Mouse (Mus musculus) thymus, adult 2 months (tissue): ENCODE results near the gene Gm2000. TPM values are rescaled to one million over a fixed set of nuclear protein-coding genes. Genes with fewer than 3 reads are reported as not detected.

ENCODE experiments used
- DNase-seq: peaks from one replicate; pipeline ENCODE4 v3.0.0; 2021
- H3K27ac ChIP-seq: fragments of 200-500 bp; 2 replicates; pipeline ENCODE4 v1.5.1; 2012; ENCODE audit warnings: low read length, control low read depth; ENCODE audit not compliant: control insufficient read depth, insufficient read depth
- H3K27me3 ChIP-seq: fragments of 200-500 bp; 2 replicates; pipeline ENCODE4 v1.6.1; 2012; ENCODE audit warnings: mild to moderate bottlenecking, low read length, moderate library complexity, mixed read lengths; ENCODE audit not compliant: control insufficient read depth, insufficient read depth
- H3K36me3 ChIP-seq: fragments of 200-500 bp; 2 replicates; pipeline ENCODE4 v1.6.1; 2012; ENCODE audit warnings: mild to moderate bottlenecking, low read length, moderate library complexity; ENCODE audit not compliant: control insufficient read depth, insufficient read depth
- H3K4me1 ChIP-seq: fragments of 200-500 bp; replicated peaks from 2 replicates; pipeline ENCODE4 v1.6.1; 2012; ENCODE audit warnings: low read length; ENCODE audit not compliant: control insufficient read depth, insufficient read depth
- H3K4me3 ChIP-seq: fragments of 200-500 bp; 2 replicates; pipeline ENCODE4 v1.5.1; 2012; ENCODE audit warnings: mild to moderate bottlenecking, low read length, control low read depth, moderate library complexity; ENCODE audit not compliant: control insufficient read depth, insufficient read depth
- CTCF ChIP-seq: fragments of 200-500 bp; IDR thresholded peaks from 2 replicates; pipeline ENCODE4 v1.5.1; 2012; ENCODE audit warnings: mild to moderate bottlenecking, control low read depth, low read length, moderate library complexity, borderline replicate concordance; ENCODE audit not compliant: control insufficient read depth, poor library complexity, insufficient read depth; ENCODE audit errors: extremely low read depth
- POLR2A ChIP-seq: fragments of 200-500 bp; IDR thresholded peaks from 2 replicates; pipeline ENCODE4 v1.6.1; 2012; ENCODE audit warnings: mild to moderate bottlenecking, low read length, control low read depth, moderate library complexity; ENCODE audit not compliant: control insufficient read depth, poor library complexity, insufficient read depth; ENCODE audit errors: extremely low read depth
- WGBS: fragments of 180-500 bp; shearing (Covaris S2); methylation state at CpG from one replicate; pipeline ENCODE4 v1.1.7; 2018; 5-methylcytosine and 5-hydroxymethylcytosine counted together
- polyA plus RNA-seq: library from polyadenylated mRNA; depleted of rRNA; stranded (reverse); fragments of >200 nt; gene quantifications from 2 replicates; pipeline ENCODE4 v1.2.3, GENCODE M21; 2012; rRNA removed

Gene Gm2000
- polyA plus RNA-seq = 9.1 and 10.6 TPM in 2 replicates

- Histone ChIP-seq H3K36me3 (peaks cover 4% of the 10 kb centered on the region), H3K4me1 (no peaks in the 10 kb centered on the region), H3K4me3 (no peak within 1 kb of the TSS), H3K27me3 (no peaks in the 10 kb centered on the region), H3K27ac (no peak within 1 kb of the TSS)
- WGBS = 97% methylated on average over 8 of the region's 8 CpGs
- TF ChIP-seq POLR2A (no peak), CTCF (no peak)
- DNase-seq = no peak
Observed at GRCm38 (mm10) chr1:156365740-156366139, at the start of gene Gm2000. Gene Gm2000 (plus strand): TSS chr1:156366040.

GRCm38 (mm10) chr1:156323126-156323525 is 42.7 kb upstream of the Gm2000 start:
- Histone ChIP-seq H3K27ac (no peak overlapping the region), H3K4me1 (no peaks in the 10 kb centered on the region), H3K27me3 (no peaks in the 10 kb centered on the region), H3K4me3 (no peak overlapping the region), H3K36me3 (no peaks in the 10 kb centered on the region; the same call in 1 of the 2 replicates)
- TF ChIP-seq CTCF = no peak
- WGBS = 91% methylated on average over 9 of the region's 9 CpGs
- DNase-seq = no peak

- H3K27me3 ChIP-seq = no peaks in the 10 kb centered on the region
- H3K36me3 ChIP-seq = no peaks in the 10 kb centered on the region; the same call in 1 of the 2 replicates
- no peaks in the 10 kb centered on the region for H3K4me1 ChIP-seq
- DNase-seq = no peak
- TF ChIP-seq CTCF (no peak), POLR2A (no peak)
- no peak overlapping the region for H3K27ac ChIP-seq
- H3K4me3 ChIP-seq = no peak overlapping the region
- WGBS = 90% methylated on average over 4 of the region's 4 CpGs
Observed at GRCm38 (mm10) chr1:156340847-156341246, 25.0 kb upstream of the Gm2000 start.

GRCm38 (mm10) chr1:156344433-156344832 is 21.4 kb upstream of the Gm2000 start:
- no peak overlapping the region; the same call in 1 of the 2 replicates for H3K27ac ChIP-seq
- H3K36me3 ChIP-seq = no peaks in the 10 kb centered on the region
- H3K27me3 ChIP-seq = no peaks in the 10 kb centered on the region
- H3K4me3 ChIP-seq = no peak overlapping the region
- H3K4me1 ChIP-seq = peaks cover 10% of the 10 kb centered on the region
- no peak for TF ChIP-seq POLR2A
- WGBS = 89% methylated on average over 4 of the region's 4 CpGs
- no peak for DNase-seq

GRCm38 (mm10) chr1:156345633-156346032 is 20.2 kb upstream of the Gm2000 start:
- H3K27me3 ChIP-seq = no peaks in the 10 kb centered on the region
- WGBS = 96% methylated on average over 4 of the region's 4 CpGs
- peaks cover 17% of the 10 kb centered on the region for H3K4me1 ChIP-seq
- DNase-seq = no peak
- no peak overlapping the region for H3K27ac ChIP-seq
- no peak overlapping the region for H3K4me3 ChIP-seq
- H3K36me3 ChIP-seq = no peaks in the 10 kb centered on the region
- TF ChIP-seq CTCF (no peak), POLR2A (no peak)

- Histone ChIP-seq H3K4me1 (peaks cover 18% of the 10 kb centered on the region), H3K27ac (peak overlapping the region; percentile 69), H3K4me3 (no peak overlapping the region), H3K36me3 (no peaks in the 10 kb centered on the region), H3K27me3 (no peaks in the 10 kb centered on the region)
- TF ChIP-seq POLR2A (no peak), CTCF (no peak)
- peak; percentile 21 for DNase-seq
- WGBS = 75% methylated on average over 4 of the region's 4 CpGs
Observed at GRCm38 (mm10) chr1:156349031-156349430, 16.8 kb upstream of the Gm2000 start.

- WGBS = 31% methylated on average over 4 of the region's 4 CpGs
- no peaks in the 10 kb centered on the region for H3K27me3 ChIP-seq
- H3K4me3 ChIP-seq = no peak overlapping the region
- no peak for TF ChIP-seq CTCF
- H3K36me3 ChIP-seq = no peaks in the 10 kb centered on the region
- peaks cover 18% of the 10 kb centered on the region for H3K4me1 ChIP-seq
- H3K27ac ChIP-seq = peak overlapping the region; percentile 76
- peak; percentile 37 for DNase-seq
Observed at GRCm38 (mm10) chr1:156350441-156350840, 15.4 kb upstream of the Gm2000 start.
